Mouse (Mus musculus): ENCODE measurements at regions not wholly inside any gene's neighbourhood (a gene's known extent, or its start where the extent isn't known, plus 50 kb on each side); places are given as distances from the start of the nearest gene placed in this dataset.

DNA sequence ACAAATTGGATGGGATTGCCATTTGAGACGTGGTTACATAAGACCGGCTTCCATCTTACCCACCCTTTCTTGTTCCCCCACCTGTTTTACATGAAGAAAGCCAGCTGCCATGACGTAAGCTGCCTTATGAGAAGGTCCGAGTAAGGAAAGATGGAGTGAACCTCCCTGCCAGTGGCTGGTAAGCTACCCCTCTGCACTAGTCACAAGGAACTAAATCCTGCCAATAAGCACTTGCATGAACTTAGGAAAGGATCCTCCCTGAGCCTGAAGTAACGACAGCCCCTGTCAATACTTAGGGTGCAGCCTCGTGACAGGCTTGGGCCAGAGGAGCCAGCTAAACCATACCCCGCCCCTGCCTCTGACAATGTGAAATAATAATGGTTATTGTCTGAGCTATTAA lies 62.8 kb upstream of the Gm47985 start:
- DNase-seq (ENCODE audit: low read depth) = no peak

DNA sequence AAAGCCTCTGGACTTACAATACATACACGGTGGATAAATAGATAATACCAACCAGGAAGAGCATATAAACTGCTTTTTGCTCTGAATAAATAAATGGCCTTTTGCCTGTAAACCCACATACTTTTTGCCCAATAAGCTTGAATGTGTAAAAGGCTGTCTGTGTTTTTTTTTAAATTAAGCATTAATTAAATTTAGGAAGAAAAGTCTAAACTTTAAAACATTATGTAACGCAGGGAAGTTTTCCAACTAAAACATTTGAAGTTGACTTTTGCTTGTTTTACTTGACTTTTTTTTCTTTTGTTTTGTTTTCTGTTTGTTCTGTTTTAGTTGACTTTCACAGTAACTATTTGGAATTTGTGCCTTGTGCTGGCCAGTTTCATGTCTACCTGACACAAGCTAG lies 60.7 kb upstream of the Gm47985 start:
- DNase-seq (ENCODE audit: low read depth) = no peak

DNA sequence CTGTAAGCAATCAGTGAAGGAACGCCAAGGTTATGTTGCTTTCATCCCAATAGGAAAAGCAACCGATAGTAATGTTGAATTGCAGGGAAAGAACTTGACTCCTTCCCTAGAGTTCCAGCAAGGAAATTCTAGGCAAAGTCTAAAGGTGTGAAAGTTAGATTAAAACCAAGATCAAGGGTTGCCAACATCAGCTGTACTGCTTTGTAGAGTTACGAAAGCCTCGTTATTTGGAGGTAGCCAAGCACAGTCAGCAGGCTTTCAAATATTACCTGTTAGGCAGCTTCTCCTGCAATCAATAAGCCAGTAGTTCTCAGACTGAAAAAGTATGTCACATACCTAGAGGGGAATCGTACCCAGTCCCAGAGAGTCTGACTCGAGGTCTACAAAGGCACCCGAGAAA lies 58.4 kb upstream of the Gm47985 start:
- DNase-seq (ENCODE audit: low read depth) = no peak

DNA sequence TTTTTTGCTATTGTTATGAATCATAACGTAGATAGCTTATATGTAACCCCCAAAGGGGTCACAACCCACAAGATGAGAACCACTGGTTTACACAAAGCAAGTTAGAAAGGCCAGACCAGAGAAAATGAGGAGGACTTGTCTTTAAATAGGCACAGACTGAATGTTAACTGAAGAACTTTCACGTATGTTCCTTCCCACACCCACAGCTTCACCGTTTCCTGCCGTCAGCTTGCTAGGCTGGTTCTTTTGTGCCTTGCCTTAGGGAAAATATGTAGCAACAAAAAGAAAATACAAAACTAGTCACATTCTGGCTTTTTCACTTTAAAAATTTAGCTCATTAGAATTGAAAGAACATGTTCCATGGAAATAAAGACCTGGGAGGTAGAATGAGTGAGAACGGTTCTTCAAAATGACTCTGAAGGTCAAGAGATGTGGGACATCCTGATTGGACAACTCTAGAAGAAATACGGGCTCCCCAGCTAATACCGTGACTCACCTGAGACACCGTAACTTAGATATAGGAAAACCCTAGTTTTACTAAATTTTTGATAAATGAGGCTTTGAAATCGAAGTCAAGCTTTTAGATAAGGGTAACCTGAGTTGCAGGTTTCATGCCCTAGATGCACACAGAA lies 57.2 kb upstream of the Gm47985 start:
- DNase-seq (ENCODE audit: low read depth) = no peak

DNA sequence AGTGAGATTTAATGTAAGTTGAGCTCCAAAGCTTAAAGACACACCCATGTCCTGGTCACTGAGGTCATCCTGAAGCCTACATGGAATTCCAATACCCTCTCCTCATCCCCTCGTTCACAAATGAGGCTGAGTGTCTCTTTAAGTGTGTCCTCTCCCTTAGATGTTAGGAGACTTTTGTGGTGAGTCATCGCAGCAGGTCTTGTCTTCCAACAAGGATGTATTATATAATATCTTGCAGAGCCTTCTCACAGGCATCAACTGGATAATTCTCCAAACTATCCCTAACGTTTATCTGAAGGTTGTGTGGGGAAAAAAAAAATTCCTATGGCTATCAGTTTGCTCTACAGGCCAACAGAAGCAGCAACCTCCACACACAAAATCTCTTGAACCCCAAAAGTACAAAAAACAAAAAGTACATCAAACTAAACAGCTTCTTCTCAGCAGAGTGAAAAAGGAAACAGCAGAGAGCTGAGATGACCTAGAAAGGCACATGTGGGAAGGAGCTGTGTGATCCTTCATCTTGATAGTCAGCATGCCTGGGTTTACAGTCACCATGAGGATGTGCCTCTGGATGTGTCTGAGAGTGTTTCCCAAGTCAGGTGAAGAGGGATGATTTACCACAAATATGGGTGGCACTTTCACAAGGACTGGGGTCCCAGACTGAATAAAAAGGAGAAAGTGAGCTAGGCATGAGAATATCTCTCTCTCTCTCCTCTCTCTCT lies 56.4 kb upstream of the Gm47985 start:
- no peak for DNase-seq (ENCODE audit: low read depth)

DNA sequence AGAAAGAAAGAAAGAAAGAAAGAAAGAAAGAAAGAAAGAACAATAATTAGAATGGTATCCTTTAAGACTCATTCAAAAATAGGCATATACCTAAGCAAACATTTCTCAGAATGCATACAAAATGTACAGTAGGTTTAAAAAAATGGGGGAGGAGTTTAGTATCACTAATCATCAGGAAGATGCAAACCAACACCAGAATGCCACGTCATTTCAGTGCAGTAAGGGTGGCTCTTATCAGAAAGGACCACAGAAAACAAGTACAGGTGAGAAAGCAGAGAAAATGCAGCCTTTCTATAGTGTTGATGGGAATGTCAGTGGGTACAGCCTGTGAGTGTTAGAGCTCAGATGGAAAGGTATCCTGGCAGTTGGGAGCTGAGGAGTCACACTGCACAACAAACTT lies 55.6 kb upstream of the Gm47985 start:
- no peak for DNase-seq (ENCODE audit: low read depth)

DNA sequence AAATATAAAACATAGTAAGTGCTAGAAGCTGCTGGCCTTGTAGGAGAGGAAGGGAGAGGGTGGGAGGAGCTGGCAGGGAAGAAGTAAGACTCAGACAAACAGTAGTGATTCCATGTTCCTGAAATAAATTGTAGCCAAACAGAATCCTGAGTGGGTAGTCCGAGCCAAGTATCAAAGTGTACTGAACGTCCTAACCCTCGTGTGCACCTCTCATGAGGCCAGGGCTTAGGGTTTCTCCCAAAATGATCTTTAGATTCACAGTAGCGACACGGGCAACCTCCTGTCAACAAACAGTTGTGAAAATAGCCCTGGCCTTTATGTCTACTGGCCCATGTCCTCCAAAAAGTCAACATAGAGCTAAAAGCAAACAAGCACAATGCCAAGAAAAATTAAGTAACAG lies 54.3 kb upstream of the Gm47985 start:
- DNase-seq (ENCODE audit: low read depth) = no peak

DNA sequence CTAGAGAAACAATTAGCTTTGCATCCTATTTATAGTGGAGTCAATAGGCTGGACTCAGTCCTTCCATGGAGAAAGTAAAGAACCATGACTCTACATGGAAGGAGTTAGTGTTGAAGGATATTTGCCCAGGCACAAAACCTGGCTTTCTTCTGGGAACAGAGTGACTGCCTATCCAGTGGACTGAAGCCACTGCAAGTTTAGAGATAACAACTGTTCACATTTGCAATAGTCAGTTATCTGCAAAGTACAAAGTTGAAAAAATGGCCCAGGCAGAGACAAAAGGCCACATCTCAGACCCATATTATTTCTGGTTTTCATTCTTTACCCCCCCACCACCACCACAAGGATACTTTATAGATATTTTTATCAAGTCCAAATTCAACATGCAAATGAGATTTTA lies 53.4 kb upstream of the Gm47985 start:
- no peak for DNase-seq (ENCODE audit: low read depth)

DNA sequence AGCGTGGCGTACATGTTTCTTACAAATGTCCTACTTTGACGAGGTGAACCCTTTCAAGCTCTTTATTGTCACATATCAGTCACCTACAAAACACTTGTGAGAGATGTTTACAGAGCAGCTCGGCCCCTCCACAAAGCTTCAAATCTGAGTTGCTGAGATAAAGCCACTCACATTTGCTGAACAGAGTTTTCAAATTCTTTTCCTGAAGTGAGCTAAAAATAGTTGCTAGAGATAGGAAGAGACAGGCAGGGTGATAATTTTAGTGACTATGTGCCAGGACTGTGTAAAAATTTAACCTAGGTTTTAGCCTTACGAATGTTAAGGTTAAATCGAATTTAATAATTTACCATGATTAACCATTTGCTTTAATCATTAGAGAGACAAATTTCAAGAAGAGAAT lies 52.3 kb upstream of the Gm47985 start:
- no peak for DNase-seq (ENCODE audit: low read depth)

DNA sequence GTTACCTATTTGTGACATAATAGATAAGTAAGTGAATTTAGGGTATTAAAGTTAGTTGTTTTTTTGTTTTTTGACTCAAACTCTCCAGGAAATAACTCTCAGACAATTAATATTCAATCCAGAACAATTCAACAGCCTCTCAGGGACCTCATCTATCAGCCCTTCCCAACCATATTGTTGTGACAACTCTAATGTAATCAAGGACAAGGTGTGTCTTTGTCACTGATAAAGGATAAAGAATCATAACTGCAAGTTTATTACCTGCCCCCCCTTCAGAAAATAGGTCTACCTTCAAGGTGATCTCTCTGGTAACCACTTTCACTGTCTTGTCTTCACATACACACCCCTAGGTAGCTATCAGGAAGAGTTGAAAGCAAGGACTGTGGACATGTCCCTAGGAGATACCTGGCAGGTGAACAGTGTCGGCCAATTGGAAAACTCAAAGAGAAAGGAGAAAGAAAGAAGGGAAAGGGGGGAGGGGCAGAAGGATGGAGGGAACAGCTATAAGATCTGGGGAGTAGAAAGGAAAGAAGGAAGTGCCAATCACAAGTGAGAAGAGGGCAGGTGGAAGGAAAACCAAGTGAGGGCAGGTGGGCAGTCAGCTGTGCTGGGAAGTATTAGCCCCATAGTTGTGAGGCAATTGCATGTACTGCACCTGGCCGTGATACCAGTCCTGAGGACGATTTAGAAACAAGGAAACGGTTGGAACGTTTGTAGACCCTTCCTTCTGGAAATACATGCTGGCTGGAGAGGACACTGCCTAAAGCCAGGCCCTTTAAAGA lies 51.3 kb upstream of the Gm47985 start:
- no peak for DNase-seq (ENCODE audit: low read depth)

DNA sequence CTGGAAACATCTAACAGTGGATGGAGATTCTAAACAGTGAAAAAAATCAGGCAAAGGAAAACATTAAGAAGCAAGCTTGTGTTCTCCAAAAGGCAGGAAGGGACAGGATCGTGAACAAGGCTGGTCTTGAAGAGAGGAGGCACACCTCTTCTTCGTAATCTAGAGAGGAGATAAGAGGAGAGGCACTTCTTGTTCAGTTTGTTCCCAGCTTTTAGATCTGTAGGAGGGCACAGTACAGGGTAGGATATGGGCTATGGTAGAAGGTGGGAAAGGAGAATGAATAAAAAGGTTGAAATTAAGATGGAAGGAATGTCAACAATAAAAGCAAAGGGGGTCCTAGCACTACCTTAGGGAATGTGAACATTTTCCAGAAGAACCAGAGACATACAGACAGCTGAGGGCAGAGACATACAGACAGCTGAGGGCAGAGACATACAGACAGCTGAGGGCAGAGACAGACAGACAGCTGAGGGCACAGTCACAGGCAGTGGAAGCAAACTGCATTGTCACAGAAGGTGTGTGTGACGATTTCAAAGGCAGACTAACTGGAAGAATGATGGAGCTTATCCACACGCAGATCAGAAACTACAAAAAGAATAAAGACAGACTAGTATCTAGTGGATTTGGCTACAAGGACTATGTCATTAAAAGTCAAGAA lies 50.6 kb upstream of the Gm47985 start:
- DNase-seq (ENCODE audit: low read depth) = no peak

Data from 416B (cell line).